Mouse (Mus musculus) adrenal gland (tissue): ENCODE measurements at regions not wholly inside any gene's neighbourhood (a gene's known extent, or its start where the extent isn't known, plus 50 kb on each side); places are given as distances from the start of the nearest gene placed in this dataset.

Experiments used
- intact Hi-C: fragments of 180-260 bp; cut with DNase I; formaldehyde crosslinking; loops from one replicate; pipeline ENCODE4 v1.15.1; 2025

GRCm38 (mm10) chr14:25223091-25223490, 235.9 kb upstream of the Zmiz1 start:
- intact Hi-C loops = no loop called here

- intact Hi-C loops = loop anchor here (5.0 kb wide), 1 partner anchor 232 kb away; the partner anchor contains the start of gene Zmiz1
These were observed 233.8 kb upstream of the Zmiz1 start for GRCm38 (mm10) chr14:25225214-25225613.

- intact Hi-C loops = loop anchor here (5.0 kb wide), 1 partner anchor 231 kb away; the partner anchor contains the start of gene Zmiz1
These were observed 232.7 kb upstream of the Zmiz1 start for GRCm38 (mm10) chr14:25226155-25226839.

- intact Hi-C loops = loop anchor here (5.0 kb wide), 1 partner anchor 230 kb away; the partner anchor contains the start of gene Zmiz1
These were observed 232.0 kb upstream of the Zmiz1 start for GRCm38 (mm10) chr14:25226840-25227506.

- intact Hi-C loops = loop anchor here (5.0 kb wide), 1 partner anchor 229 kb away; the partner anchor contains the start of gene Zmiz1
These were observed 230.5 kb upstream of the Zmiz1 start for GRCm38 (mm10) chr14:25228321-25229047.

GRCm38 (mm10) chr14:25229569-25229968, 229.4 kb upstream of the Zmiz1 start:
- intact Hi-C loops = loop anchor here (5.0 kb wide), 1 partner anchor 228 kb away; the partner anchor contains the start of gene Zmiz1

- intact Hi-C loops = no loop called here
These were observed 227.1 kb upstream of the Zmiz1 start for GRCm38 (mm10) chr14:25231881-25232280.

- intact Hi-C loops = no loop called here
These were observed 222.5 kb upstream of the Zmiz1 start for GRCm38 (mm10) chr14:25236421-25236973.

- intact Hi-C loops = no loop called here
These were observed 219.5 kb upstream of the Zmiz1 start for GRCm38 (mm10) chr14:25239335-25239960.

- intact Hi-C loops = no loop called here
These were observed 216.2 kb upstream of the Zmiz1 start for GRCm38 (mm10) chr14:25242753-25243152.

GRCm38 (mm10) chr14:25243289-25243688, 215.7 kb upstream of the Zmiz1 start:
- intact Hi-C loops = no loop called here

- intact Hi-C loops = no loop called here
These were observed 215.3 kb upstream of the Zmiz1 start for GRCm38 (mm10) chr14:25243698-25244097.

GRCm38 (mm10) chr14:25244841-25245240, 214.1 kb upstream of the Zmiz1 start:
- intact Hi-C loops = no loop called here

- intact Hi-C loops = no loop called here
These were observed 213.3 kb upstream of the Zmiz1 start for GRCm38 (mm10) chr14:25245691-25246090.

- intact Hi-C loops = no loop called here
These were observed 210.0 kb upstream of the Zmiz1 start for GRCm38 (mm10) chr14:25248941-25249340.

- intact Hi-C loops = no loop called here
These were observed 205.8 kb upstream of the Zmiz1 start for GRCm38 (mm10) chr14:25253016-25253850.

- intact Hi-C loops = no loop called here
These were observed 195.9 kb upstream of the Zmiz1 start for GRCm38 (mm10) chr14:25263121-25263520.

GRCm38 (mm10) chr14:25266846-25267245, 192.1 kb upstream of the Zmiz1 start:
- intact Hi-C loops = no loop called here

- intact Hi-C loops = no loop called here
These were observed 190.8 kb upstream of the Zmiz1 start for GRCm38 (mm10) chr14:25268090-25268631.
